Mouse (Mus musculus): Measurements from ENCODE around the gene Sco1.

GRCm38 (mm10) chr11:67007961-67008360, 44.5 kb upstream of the Sco1 start:
- no peak for TF ChIP-seq CTCF (IDR thresholded peaks at IDR 0.05; ENCODE audit: insufficient read depth, low read depth, low read length)
- TF ChIP-seq POLR2A (IDR thresholded peaks at IDR 0.05; ENCODE audit: insufficient read depth, low read depth, low read length), result no peak
